Mouse (Mus musculus): ENCODE measurements at regions not wholly inside any gene's neighbourhood (a gene's known extent, or its start where the extent isn't known, plus 50 kb on each side); places are given as distances from the start of the nearest gene placed in this dataset.

DNA sequence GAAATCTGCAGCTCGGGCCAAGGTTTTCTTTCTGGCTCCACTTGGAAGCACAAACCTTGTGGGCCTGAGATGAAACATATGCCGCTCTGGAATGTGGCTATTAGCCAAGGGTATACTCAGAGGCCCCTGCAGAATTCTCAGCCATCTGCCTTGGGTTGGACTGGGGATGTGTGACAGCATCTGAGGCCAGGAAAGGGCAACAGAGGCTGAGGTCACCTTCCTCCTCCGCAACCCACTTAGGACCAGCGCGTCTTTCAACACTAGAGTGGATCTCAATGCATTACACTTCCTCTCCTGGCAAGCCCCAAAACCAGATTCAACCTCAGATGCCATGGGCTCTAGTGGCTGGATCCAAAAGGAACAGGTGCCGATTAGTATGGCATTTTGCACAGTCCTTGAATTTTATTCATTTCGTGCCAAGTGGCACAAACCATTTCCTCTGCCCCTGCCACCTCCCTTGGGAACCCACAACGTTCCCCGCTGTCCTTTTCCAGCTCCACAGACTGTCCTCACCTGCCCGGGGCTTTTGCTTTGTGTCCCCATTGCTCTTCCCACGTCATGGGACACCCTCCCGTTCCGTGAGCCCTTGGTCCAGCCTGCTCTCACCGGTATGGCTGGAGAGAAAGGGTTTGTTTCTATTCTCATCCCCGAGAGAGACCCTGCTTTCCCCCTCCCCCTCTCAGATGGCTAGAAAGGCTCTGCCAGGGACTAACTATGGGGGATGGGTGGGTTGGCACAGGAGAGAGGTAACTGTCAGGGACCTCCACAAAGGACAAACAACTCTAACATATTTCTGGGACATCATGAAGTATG is 68.4 kb downstream of the Rpusd4 start:
- Histone ChIP-seq H3K4me2 (peak overlapping the region; percentile 31), H3K36me3 (ENCODE audit: insufficient read depth) (no peaks in the 10 kb centered on the region), H3K4me3 (ENCODE audit: low read depth, low read length) (no peak overlapping the region), H3K27ac (ENCODE audit: low read depth) (peak overlapping the region; percentile 90), H3K4me1 (ENCODE audit: insufficient read depth) (peaks cover 36% of the 10 kb centered on the region), H3K9ac (no peak overlapping the region), H3K9me3 (ENCODE audit: low read depth, low read length) (no peaks in the 10 kb centered on the region), H3K27me3 (ENCODE audit: insufficient read depth, low read length) (no peaks in the 10 kb centered on the region)
- 34% methylated on average over 15 of the region's 15 CpGs for WGBS
- TF ChIP-seq CTCF (IDR thresholded peaks at IDR 0.05; ENCODE audit: low read depth): no peak
- DNase-seq (peak; percentile 89), ATAC-seq (ENCODE audit: insufficient read depth) (peak; percentile 79)

DNA sequence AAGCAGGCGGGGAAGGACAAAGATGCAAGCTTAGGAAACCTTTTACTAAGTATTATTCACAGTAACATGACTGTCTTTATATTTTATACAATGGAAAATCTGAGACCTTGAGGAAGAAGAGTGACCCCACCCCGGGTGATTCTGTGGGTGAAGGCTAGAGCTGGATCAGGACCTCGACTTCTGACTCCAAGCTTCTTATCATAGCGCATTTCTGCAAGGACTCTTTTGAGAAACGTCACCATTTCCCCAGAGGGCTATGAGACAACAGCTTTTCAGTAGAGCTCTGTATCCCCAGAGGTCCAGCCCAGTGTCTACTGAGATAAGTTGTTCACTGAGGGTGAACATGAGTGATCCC is 69.0 kb downstream of the Rpusd4 start:
- Histone ChIP-seq H3K9ac (no peak overlapping the region), H3K27me3 (ENCODE audit: insufficient read depth, low read length) (no peaks in the 10 kb centered on the region)
- 59% methylated on average over 5 of the region's 5 CpGs for WGBS

GRCm38 (mm10) chr9:35338858-35339257 is 71.2 kb downstream of the Rpusd4 start:
- DNase-seq: no peak

More for the DNA sequence above, 69.0 kb downstream of the Rpusd4 start:
- Histone ChIP-seq H3K9me3 (ENCODE audit: low read depth, low read length) (no peaks in the 10 kb centered on the region), H3K4me3 (ENCODE audit: low read depth, low read length) (no peak overlapping the region), H3K4me1 (ENCODE audit: insufficient read depth) (peaks cover 34% of the 10 kb centered on the region), H3K4me2 (no peak overlapping the region), H3K27ac (ENCODE audit: low read depth) (peak overlapping the region; percentile 90), H3K36me3 (ENCODE audit: insufficient read depth) (no peaks in the 10 kb centered on the region)
- TF ChIP-seq CTCF (IDR thresholded peaks at IDR 0.05; ENCODE audit: low read depth): no peak
- ATAC-seq (ENCODE audit: insufficient read depth) (no peak), DNase-seq (no peak)

GRCm38 (mm10) chr9:35339492-35340262 is 72.0 kb downstream of the Rpusd4 start:
- no peaks in the 10 kb centered on the region for H3K27me3 ChIP-seq (ENCODE audit: insufficient read depth, low read length)
- TF ChIP-seq CTCF (IDR thresholded peaks at IDR 0.05; ENCODE audit: low read depth): no peak
- no peak overlapping the region for H3K4me3 ChIP-seq (ENCODE audit: low read depth, low read length)
- no peaks in the 10 kb centered on the region for H3K36me3 ChIP-seq (ENCODE audit: insufficient read depth)
- peaks cover 36% of the 10 kb centered on the region for H3K4me1 ChIP-seq (ENCODE audit: insufficient read depth)
- no peak overlapping the region for H3K27ac ChIP-seq (ENCODE audit: low read depth)
- ATAC-seq (ENCODE audit: insufficient read depth) (no peak), DNase-seq (no peak)
- no peak overlapping the region for H3K4me2 ChIP-seq
- H3K9ac ChIP-seq: no peak overlapping the region
- no peaks in the 10 kb centered on the region for H3K9me3 ChIP-seq (ENCODE audit: low read depth, low read length)
- WGBS: 70% methylated on average over 10 of the region's 10 CpGs

More at GRCm38 (mm10) chr9:35338858-35339257, 71.2 kb downstream of the Rpusd4 start:
- H3K36me3 ChIP-seq (ENCODE audit: insufficient read depth): no peaks in the 10 kb centered on the region
- H3K9ac ChIP-seq: no peak overlapping the region
- 84% methylated on average over 5 of the region's 5 CpGs for WGBS
- no peaks in the 10 kb centered on the region for H3K27me3 ChIP-seq (ENCODE audit: insufficient read depth, low read length)
- H3K27ac ChIP-seq (ENCODE audit: low read depth): no peak overlapping the region
- H3K4me3 ChIP-seq (ENCODE audit: low read depth, low read length): no peak overlapping the region
- H3K4me1 ChIP-seq (ENCODE audit: insufficient read depth): peaks cover 35% of the 10 kb centered on the region
- ATAC-seq (ENCODE audit: insufficient read depth): no peak
- no peaks in the 10 kb centered on the region for H3K9me3 ChIP-seq (ENCODE audit: low read depth, low read length)
- H3K4me2 ChIP-seq: no peak overlapping the region
- no peak for TF ChIP-seq CTCF (IDR thresholded peaks at IDR 0.05; ENCODE audit: low read depth)

DNA sequence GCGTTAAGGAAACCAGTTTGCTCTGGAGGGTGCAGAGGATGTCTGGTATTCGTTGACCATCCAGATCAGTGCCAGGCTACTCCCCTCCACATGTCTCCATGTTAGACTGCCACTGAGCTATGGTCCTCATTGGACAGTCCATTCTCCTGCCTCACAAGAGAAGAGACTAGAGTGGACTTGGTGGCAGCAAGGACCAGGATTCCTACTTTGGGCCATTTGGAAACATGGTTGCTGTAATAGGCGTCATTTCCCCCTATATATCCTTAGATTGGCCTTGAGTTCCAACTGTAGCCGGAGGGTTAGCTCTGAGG is 72.6 kb downstream of the Rpusd4 start:
- H3K27ac ChIP-seq (ENCODE audit: low read depth): no peak overlapping the region
- H3K27me3 ChIP-seq (ENCODE audit: insufficient read depth, low read length): no peaks in the 10 kb centered on the region
- no peak overlapping the region for H3K4me3 ChIP-seq (ENCODE audit: low read depth, low read length)
- H3K9me3 ChIP-seq (ENCODE audit: low read depth, low read length): no peaks in the 10 kb centered on the region
- no peak for TF ChIP-seq CTCF (IDR thresholded peaks at IDR 0.05; ENCODE audit: low read depth)
- no peaks in the 10 kb centered on the region for H3K36me3 ChIP-seq (ENCODE audit: insufficient read depth)
- H3K4me2 ChIP-seq: no peak overlapping the region
- 84% methylated on average over 4 of the region's 4 CpGs for WGBS
- H3K9ac ChIP-seq: no peak overlapping the region
- DNase-seq: no peak
- no peak for ATAC-seq (ENCODE audit: insufficient read depth)
- peaks cover 37% of the 10 kb centered on the region for H3K4me1 ChIP-seq (ENCODE audit: insufficient read depth)

- TF ChIP-seq CTCF (IDR thresholded peaks at IDR 0.05; ENCODE audit: low read depth): no peak
- H3K36me3 ChIP-seq (ENCODE audit: insufficient read depth): no peaks in the 10 kb centered on the region
- H3K4me2 ChIP-seq: no peak overlapping the region
- no peak for DNase-seq
- 0 out of 2 replicates have a peak overlapping the region, but pooled peaks have one; percentile 33 for H3K27ac ChIP-seq (ENCODE audit: low read depth)
- H3K4me3 ChIP-seq (ENCODE audit: low read depth, low read length): no peak overlapping the region
- peaks cover 38% of the 10 kb centered on the region for H3K4me1 ChIP-seq (ENCODE audit: insufficient read depth)
- no peak for ATAC-seq (ENCODE audit: insufficient read depth)
- no peak overlapping the region for H3K9ac ChIP-seq
- no peaks in the 10 kb centered on the region for H3K9me3 ChIP-seq (ENCODE audit: low read depth, low read length)
- WGBS: 27% methylated on average over 3 of the region's 3 CpGs
- no peaks in the 10 kb centered on the region for H3K27me3 ChIP-seq (ENCODE audit: insufficient read depth, low read length)
Observed at GRCm38 (mm10) chr9:35340811-35341210, 73.1 kb downstream of the Rpusd4 start.

DNA sequence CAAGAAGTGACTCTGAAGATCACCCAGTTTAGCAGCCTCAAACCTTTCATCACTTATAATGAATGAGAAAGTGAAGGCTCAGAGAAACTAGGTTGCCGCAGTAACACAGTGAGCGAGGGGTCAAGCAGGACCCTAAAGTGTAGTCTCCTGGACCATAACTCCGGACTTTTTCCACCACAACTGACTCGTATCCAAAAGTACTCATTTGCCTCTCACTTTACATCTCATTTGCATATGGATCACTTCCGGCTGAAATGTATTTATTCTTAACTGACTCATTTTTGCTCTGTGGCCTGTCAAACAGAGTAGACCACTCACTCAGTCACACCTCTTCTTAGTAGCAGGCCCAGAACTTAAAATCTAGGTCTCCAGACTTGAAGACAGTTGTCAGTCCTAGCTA is 73.7 kb downstream of the Rpusd4 start:
- Histone ChIP-seq H3K4me1 (ENCODE audit: insufficient read depth) (peaks cover 34% of the 10 kb centered on the region), H3K9ac (no peak overlapping the region), H3K4me2 (no peak overlapping the region), H3K27me3 (ENCODE audit: insufficient read depth, low read length) (no peaks in the 10 kb centered on the region), H3K9me3 (ENCODE audit: low read depth, low read length) (no peaks in the 10 kb centered on the region), H3K36me3 (ENCODE audit: insufficient read depth) (no peaks in the 10 kb centered on the region), H3K4me3 (ENCODE audit: low read depth, low read length) (no peak overlapping the region), H3K27ac (ENCODE audit: low read depth) (no peak overlapping the region)
- ATAC-seq (ENCODE audit: insufficient read depth) (no peak), DNase-seq (no peak)
- WGBS: 77% methylated on average over 5 of the region's 5 CpGs
- TF ChIP-seq CTCF (IDR thresholded peaks at IDR 0.05; ENCODE audit: low read depth): no peak

Data from lung, embryonic 14.5 days (tissue).